Mouse (Mus musculus) liver, embryonic 15.5 days (tissue): ENCODE measurements around the gene Ccdc122. TPM values are rescaled to one million over a fixed set of nuclear protein-coding genes. Genes with fewer than 3 reads are reported as not detected.
A peak's percentile ranks its signal among the peaks of the same experiment; 100 is the strongest.
"Not testable (repeated sequence)": the region's sequence is repeated elsewhere in the genome, so short reads cannot be mapped to it uniquely, and the experiment has no call there.

Source experiments
- ATAC-seq: fragments of 200-750 bp; cut with Nextera tagmentation; 2 replicates; pipeline ENCODE4 v1.8.0; 2017; ENCODE audit warnings: moderate number of reproducible peaks, mild to moderate bottlenecking, moderate library complexity; ENCODE audit not compliant: insufficient read depth
- H3K27ac ChIP-seq: fragments of 300-500 bp; sonication (generic); replicated peaks from 2 replicates; pipeline ENCODE4 v1.5.1; 2015; ENCODE audit warnings: mild to moderate bottlenecking, inconsistent platforms
- H3K27me3 ChIP-seq: fragments of 300-500 bp; sonication (generic); 2 replicates; pipeline ENCODE4 v1.6.1; 2015; ENCODE audit warnings: mild to moderate bottlenecking, inconsistent platforms
- H3K36me3 ChIP-seq: fragments of 300-500 bp; sonication (generic); replicated peaks from 2 replicates; pipeline ENCODE4 v1.6.1; 2015; ENCODE audit warnings: moderate library complexity, mild to moderate bottlenecking, inconsistent platforms
- H3K4me1 ChIP-seq: fragments of 300-500 bp; sonication (generic); replicated peaks from 2 replicates; pipeline ENCODE4 v1.6.1; 2015; ENCODE audit warnings: inconsistent platforms
- H3K4me2 ChIP-seq: fragments of 300-500 bp; sonication (generic); 2 replicates; pipeline ENCODE4 v1.6.1; 2015; ENCODE audit warnings: moderate library complexity, mild to moderate bottlenecking, inconsistent platforms
- H3K4me3 ChIP-seq: fragments of 300-500 bp; sonication (generic); replicated peaks from 2 replicates; pipeline ENCODE4 v1.5.1; 2015; ENCODE audit warnings: mild to moderate bottlenecking, inconsistent platforms
- H3K9ac ChIP-seq: fragments of 300-500 bp; sonication (generic); 2 replicates; pipeline ENCODE4 v1.6.1; 2015; ENCODE audit warnings: moderate library complexity, mild to moderate bottlenecking, inconsistent platforms
- H3K9me3 ChIP-seq: fragments of 300-500 bp; sonication (generic); replicated peaks from 2 replicates; pipeline ENCODE4 v1.6.1; 2016; ENCODE audit warnings: inconsistent platforms
- WGBS: fragments of 180-500 bp; shearing (Covaris S2); methylation state at CpG from one replicate; pipeline ENCODE4 v1.1.7; 2015; ENCODE audit warnings: mixed read lengths; ENCODE audit not compliant: insufficient replicate concordance; 5-methylcytosine and 5-hydroxymethylcytosine counted together
- polyA plus RNA-seq: library from polyadenylated mRNA; unstranded; fragments of >200 nt; fragmentation: Nextera tagmentation; extraction: Ambion mirVana; gene quantifications from 2 replicates; pipeline ENCODE4 v1.2.1, GENCODE M21; 2015

Ccdc122 gene
- 1.3 and 1.4 TPM in 2 replicates for polyA plus RNA-seq

DNA sequence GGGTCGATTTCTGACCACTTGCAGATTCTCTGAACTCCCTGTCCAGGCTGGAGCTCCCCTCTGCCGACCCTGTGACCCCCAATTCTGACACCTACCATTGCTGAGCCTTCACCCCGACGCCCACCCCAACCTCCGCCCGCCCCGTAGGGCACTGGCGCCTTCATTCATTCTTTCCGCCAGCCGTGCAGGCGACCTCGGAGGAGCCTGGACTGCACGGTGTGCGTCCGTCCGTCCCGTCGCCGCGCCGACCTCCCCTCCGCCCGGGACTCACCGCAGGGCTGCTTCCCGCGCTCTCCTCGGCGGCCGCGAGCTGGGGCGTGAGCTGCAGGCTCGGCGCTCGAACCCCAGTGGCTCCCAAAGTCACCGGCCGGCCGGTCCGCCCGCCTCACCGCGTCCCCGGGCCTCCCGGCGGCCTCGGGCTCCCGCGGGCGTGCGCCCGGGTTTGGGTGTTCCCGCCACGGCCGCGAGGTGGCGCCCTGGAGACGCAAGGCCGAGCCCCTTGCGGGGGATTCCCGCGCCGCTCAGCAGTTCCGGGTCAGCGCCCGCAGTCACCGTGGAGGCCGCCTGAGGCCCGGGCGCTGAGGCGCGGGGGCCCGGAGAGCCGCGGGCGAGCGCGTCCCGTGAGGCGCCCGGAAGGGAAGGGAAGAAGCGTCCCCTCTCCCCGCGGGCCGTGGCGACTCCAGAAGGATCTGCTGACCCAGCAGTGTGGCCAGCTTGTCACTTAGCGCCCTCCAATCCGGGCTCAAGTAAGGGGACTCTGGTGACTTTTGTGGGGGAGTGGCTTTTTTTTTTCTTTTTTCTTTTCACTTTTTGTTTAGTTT, at the start of gene Ccdc122, which contains the start of gene Lacc1:
TSS of gene Ccdc122 (plus strand) at position 547 of the 821 bp plus-strand sequence.
TSS of gene Lacc1 (minus strand) at position 679 of the 821 bp plus-strand sequence.
- H3K36me3 ChIP-seq: no peaks in the 10 kb centered on the region
- H3K9ac ChIP-seq: peak within 1 kb of the TSS; percentile 61
- WGBS: under 1% methylated on average over 83 of the region's 86 CpGs
- H3K4me3 ChIP-seq: peak within 1 kb of the TSS; percentile 69
- peak within 1 kb of the TSS; percentile 80 for H3K4me2 ChIP-seq
- no peaks in the 10 kb centered on the region for H3K9me3 ChIP-seq
- peaks cover 6% of the 10 kb centered on the region; the same call in 1 of the 2 replicates for H3K27me3 ChIP-seq
- peak; percentile 77 for ATAC-seq
- peaks cover 27% of the 10 kb centered on the region; the same call in 1 of the 2 replicates for H3K4me1 ChIP-seq
- H3K27ac ChIP-seq: peak within 1 kb of the TSS; percentile 53; the same call in 1 of the 2 replicates

DNA sequence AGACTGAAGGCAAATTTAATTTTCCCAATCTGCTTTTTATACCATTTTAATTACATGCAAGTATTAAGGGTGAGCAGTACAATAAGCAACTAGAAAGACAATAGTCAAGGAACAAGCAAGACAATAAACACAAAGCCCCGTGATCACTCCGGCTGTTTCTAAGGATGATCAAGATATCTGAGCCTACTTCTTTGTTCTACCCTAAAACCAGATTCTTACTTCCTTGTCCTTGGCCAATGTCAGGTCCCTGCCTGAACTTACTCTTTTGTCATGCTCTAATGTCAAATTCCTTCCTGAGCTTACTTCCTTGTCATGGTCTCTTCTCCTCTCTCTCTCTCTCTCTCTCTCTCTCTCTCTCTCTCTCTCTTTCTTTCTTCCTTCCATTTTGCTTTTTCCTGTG, 46.2 kb upstream of the Ccdc122 start:
- H3K4me1 ChIP-seq, H3K27ac ChIP-seq, ATAC-seq, H3K4me3 ChIP-seq, H3K27me3 ChIP-seq, H3K4me2 ChIP-seq, H3K9me3 ChIP-seq, H3K36me3 ChIP-seq, H3K9ac ChIP-seq: not testable (repeated sequence)
- 70% methylated on average over 2 of the region's 2 CpGs for WGBS

DNA sequence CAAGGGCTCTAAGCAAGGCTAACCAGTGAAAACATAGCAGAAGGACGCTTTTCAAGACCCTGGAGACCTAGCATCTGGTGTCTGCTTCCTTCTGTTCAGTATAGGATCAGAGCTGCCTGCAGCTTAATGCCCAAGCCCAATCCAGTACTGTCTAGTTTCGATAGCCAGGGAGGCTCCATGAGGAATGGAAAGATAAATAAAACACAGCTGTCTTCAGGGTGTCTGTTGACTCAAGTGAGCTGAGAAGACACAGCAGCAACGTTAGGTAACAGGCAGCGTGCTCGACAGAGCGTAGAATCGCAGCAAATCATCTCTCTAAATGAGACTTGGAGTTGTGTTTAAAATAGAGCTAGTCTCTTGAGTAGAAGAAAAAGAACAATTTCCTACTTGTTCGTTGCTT, 31.8 kb upstream of the Ccdc122 start:
- H3K9me3 ChIP-seq: no peaks in the 10 kb centered on the region
- H3K4me3 ChIP-seq: no peak overlapping the region
- WGBS: 60% methylated on average over 8 of the region's 8 CpGs
- H3K4me2 ChIP-seq: no peak overlapping the region
- no peaks in the 10 kb centered on the region for H3K4me1 ChIP-seq
- no peaks in the 10 kb centered on the region for H3K36me3 ChIP-seq
- no peaks in the 10 kb centered on the region for H3K27me3 ChIP-seq
- no peak for ATAC-seq
- H3K27ac ChIP-seq: no peak overlapping the region
- no peak overlapping the region for H3K9ac ChIP-seq

DNA sequence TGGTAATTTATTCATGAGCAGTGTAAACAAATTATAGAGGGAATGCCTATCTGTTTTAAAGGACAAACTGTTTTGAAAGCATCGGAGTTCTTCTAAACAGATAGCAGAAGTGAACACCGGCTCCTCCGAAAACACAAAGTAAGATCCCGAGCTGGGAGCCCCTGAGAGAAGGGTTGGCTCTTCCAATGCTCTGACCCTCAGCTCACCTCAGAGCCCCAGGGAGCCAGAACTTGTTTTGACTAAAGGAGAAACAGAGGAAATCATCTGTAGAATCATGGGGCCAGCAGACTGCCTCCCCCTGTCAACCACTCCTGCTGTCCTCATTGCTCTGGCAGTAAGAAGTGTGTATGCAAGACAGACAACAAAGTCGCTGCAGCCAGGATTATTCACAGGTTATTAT, 31.0 kb upstream of the Ccdc122 start:
- Histone ChIP-seq H3K36me3 (no peaks in the 10 kb centered on the region), H3K4me3 (no peak overlapping the region), H3K9me3 (no peaks in the 10 kb centered on the region), H3K27me3 (no peaks in the 10 kb centered on the region), H3K27ac (no peak overlapping the region), H3K4me1 (no peaks in the 10 kb centered on the region), H3K4me2 (no peak overlapping the region), H3K9ac (no peak overlapping the region)
- 70% methylated on average over 5 of the region's 5 CpGs for WGBS
- ATAC-seq: no peak

DNA sequence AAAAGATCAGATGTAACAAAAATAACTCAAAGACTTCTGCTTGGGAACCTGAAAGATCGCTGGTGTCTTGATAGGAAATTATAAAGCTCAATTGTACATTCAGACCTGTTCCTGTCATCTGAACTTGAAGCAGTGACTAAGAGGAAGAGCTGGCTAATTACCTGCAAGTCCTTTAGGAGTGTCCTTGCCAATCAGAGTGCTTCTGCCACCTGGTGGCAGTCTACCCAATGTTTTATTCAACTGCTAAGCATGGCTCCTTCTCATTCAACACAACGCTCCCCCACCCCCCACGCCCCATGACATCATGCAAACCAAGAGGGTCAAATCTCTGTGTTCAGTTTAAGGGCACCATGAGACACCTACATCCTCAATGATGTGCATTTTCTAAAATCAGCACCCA, 28.3 kb upstream of the Ccdc122 start:
- H3K27me3 ChIP-seq: no peaks in the 10 kb centered on the region
- no peak overlapping the region for H3K27ac ChIP-seq
- no peak; the same call in 1 of the 2 replicates for ATAC-seq
- H3K9me3 ChIP-seq: no peaks in the 10 kb centered on the region
- H3K4me2 ChIP-seq: no peak overlapping the region
- H3K9ac ChIP-seq: no peak overlapping the region
- no peaks in the 10 kb centered on the region for H3K4me1 ChIP-seq
- H3K36me3 ChIP-seq: no peaks in the 10 kb centered on the region
- WGBS: 7% methylated on average over 3 of the region's 3 CpGs
- no peak overlapping the region for H3K4me3 ChIP-seq

DNA sequence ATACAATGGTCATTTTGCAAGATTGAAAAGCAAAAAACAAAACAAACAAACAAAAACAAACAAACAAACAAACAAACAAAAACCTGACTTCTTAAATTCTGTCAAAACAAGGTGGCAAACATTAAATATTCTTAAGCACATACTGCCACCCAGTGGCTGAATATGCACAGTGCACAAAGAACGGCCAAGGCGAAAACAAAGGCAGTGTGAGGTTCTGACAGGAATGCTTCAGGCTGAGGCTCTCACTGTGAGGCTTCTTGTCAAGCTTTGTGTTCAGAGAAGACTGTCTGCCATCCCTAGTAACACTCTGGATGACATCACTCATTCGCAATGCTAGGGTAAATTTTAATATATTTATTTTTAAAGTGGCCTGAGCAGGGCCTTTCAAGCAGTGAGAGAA, 24.8 kb upstream of the Ccdc122 start:
- H3K9ac ChIP-seq: no peak overlapping the region
- no peaks in the 10 kb centered on the region for H3K4me1 ChIP-seq
- WGBS: 5% methylated on average over 3 of the region's 3 CpGs
- H3K36me3 ChIP-seq: no peaks in the 10 kb centered on the region
- H3K4me2 ChIP-seq: no peak overlapping the region
- H3K27me3 ChIP-seq: no peaks in the 10 kb centered on the region
- H3K9me3 ChIP-seq: no peaks in the 10 kb centered on the region
- no peak overlapping the region for H3K27ac ChIP-seq
- H3K4me3 ChIP-seq: no peak overlapping the region
- no peak for ATAC-seq

DNA sequence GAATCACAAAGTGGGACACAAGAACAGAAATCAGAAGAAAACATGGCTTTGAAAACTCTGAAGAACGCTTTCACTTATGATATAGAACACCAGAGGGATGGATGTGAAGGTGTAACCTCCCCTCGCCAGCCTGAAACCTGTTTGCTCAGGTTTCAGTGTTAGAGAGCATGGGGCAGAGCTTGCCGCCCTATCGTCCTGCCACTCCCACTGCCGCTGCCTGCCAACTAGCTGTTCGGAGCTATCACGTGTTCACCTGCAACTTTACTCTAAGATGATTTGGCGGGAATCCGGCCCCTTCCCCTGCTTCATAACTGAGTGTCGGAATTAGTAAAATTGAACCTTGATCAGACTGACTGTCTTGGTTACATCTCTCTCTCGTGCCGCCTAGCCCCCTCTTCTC, 19.8 kb upstream of the Ccdc122 start:
- not testable (repeated sequence) for H3K4me1 ChIP-seq, H3K36me3 ChIP-seq, H3K4me3 ChIP-seq, H3K9ac ChIP-seq, H3K9me3 ChIP-seq, H3K27me3 ChIP-seq, ATAC-seq, H3K27ac ChIP-seq
- peak overlapping the region; percentile 2; the same call in 1 of the 2 replicates for H3K4me2 ChIP-seq
- 68% methylated on average over 12 of the region's 12 CpGs for WGBS

DNA sequence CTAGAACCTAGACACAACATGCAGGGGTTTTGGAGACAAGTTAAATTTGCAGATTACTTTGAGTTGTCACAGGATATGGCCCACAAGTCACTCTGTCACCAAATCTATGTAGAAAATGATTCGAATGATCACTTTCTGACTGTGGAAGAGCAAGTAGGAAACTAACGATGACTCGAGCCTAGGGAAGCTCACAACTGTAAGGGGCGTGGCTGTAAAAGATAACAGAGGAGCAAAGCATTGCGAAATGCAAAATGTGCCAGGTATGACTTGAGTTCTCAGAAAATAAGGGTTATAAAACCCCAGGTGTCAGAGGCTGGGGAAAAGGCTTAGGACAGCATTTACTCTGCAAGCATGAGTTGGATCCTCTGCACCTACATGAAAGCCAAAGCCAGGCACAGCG, 19.4 kb upstream of the Ccdc122 start:
- no peaks in the 10 kb centered on the region for H3K36me3 ChIP-seq
- no peak overlapping the region for H3K27ac ChIP-seq
- no peak overlapping the region for H3K9ac ChIP-seq
- ATAC-seq: no peak
- 38% methylated on average over 6 of the region's 6 CpGs for WGBS
- no peak overlapping the region for H3K4me3 ChIP-seq
- H3K9me3 ChIP-seq: no peaks in the 10 kb centered on the region
- H3K4me2 ChIP-seq: 0 out of 2 replicates have a peak overlapping the region, but pooled peaks have one; percentile 2
- no peaks in the 10 kb centered on the region for H3K4me1 ChIP-seq
- no peaks in the 10 kb centered on the region for H3K27me3 ChIP-seq

DNA sequence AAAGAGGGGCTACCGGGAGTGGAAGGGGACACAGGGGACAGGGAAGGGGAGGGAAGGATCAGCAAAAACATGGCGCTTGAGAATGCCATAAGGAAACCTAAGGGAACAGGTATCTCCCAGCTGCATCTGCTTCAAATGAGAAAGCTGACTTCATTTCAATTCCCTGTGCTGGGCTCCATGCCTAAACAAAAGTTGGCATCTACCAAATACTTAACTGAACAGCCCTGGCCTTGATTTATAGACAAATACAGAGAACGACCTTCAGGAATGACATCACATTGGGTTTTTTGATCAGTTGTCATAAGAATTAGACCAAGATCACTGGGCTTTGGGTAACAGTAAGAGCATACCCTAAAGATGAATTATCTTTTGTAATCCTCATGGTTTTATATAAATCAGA, 12.1 kb upstream of the Ccdc122 start:
- H3K4me3 ChIP-seq: no peak overlapping the region
- no peaks in the 10 kb centered on the region for H3K4me1 ChIP-seq
- no peak for ATAC-seq
- 67% methylated on average over 3 of the region's 3 CpGs for WGBS
- H3K27me3 ChIP-seq: no peaks in the 10 kb centered on the region
- H3K9me3 ChIP-seq: no peaks in the 10 kb centered on the region
- H3K27ac ChIP-seq: no peak overlapping the region
- H3K9ac ChIP-seq: no peak overlapping the region
- no peak overlapping the region for H3K4me2 ChIP-seq
- H3K36me3 ChIP-seq: no peaks in the 10 kb centered on the region

DNA sequence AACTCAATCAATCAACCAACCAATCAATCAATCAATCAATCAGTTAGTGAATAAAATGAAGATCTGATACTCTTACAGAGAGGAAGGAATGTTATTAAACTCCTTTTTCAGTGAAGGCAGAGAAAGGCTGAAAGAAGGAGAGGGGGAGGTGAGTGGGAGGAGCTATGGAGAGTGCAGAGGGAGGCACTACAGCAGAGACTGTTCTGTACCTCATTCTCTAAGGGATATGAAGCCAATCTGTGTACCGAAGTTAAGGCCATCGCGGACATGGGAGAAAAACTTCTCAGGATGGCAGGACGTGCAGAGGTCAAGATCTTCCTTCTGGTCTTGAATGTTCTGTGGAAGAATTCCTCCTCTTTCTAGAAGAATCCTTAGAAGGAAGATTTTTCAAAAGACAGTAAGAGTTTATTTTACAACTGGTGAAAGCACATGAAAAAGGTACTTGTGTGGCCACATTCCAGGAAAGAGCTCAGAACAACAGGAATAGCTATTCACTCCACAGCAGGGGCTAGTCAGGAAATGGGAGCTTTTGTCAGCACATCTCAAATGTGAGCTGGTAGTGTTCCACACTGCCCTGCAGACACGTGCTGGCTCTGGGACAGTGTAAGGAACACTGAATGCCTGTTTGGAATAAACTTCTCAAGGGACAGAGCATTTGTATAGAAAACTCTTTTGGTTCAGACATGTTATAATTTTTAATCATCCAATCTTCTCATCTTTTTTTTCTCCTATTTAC, 7.1 kb upstream of the Ccdc122 start:
- no peak overlapping the region for H3K9ac ChIP-seq
- no peak overlapping the region for H3K4me2 ChIP-seq
- no peak overlapping the region for H3K27ac ChIP-seq
- peaks cover 4% of the 10 kb centered on the region; the same call in 1 of the 2 replicates for H3K36me3 ChIP-seq
- no peaks in the 10 kb centered on the region for H3K27me3 ChIP-seq
- no peaks in the 10 kb centered on the region for H3K9me3 ChIP-seq
- ATAC-seq: no peak
- H3K4me1 ChIP-seq: no peaks in the 10 kb centered on the region
- no peak overlapping the region for H3K4me3 ChIP-seq
- 63% methylated on average over 5 of the region's 5 CpGs for WGBS

DNA sequence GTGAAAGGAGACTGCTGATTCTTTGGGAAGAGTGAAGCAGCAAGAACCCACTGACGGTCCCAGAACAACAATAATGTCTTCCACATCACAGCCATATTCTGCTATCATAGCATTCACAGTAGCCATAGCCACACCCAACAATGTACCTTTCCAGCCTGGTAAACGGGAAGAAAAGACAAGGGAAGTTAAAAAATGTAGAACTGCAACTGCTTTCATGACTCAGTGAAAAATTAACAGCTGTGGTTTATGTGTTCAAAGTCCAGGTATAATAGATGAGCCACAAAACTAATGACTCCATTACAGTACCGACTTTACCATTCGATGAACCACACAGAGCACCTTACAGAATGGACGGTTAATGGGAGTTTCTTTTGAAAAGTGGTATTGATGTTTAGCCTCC, 5.8 kb upstream of the Ccdc122 start:
- Histone ChIP-seq H3K9me3 (no peaks in the 10 kb centered on the region), H3K4me1 (peaks cover 5% of the 10 kb centered on the region; the same call in 1 of the 2 replicates), H3K27me3 (no peaks in the 10 kb centered on the region), H3K4me2 (no peak overlapping the region), H3K4me3 (no peak overlapping the region), H3K27ac (no peak overlapping the region), H3K9ac (no peak overlapping the region), H3K36me3 (peaks cover 4% of the 10 kb centered on the region; the same call in 1 of the 2 replicates)
- 66% methylated on average over 5 of the region's 5 CpGs for WGBS
- ATAC-seq: no peak
